Mouse (Mus musculus) CH12F3 (cell line): ENCODE results near the gene Teddm1b.

ENCODE experiments used
- in situ Hi-C: fragments of 300-500 bp; cut with MboI; formaldehyde crosslinking; loops from 2 replicates; pipeline ENCODE4 v1.14.3; 2020; ENCODE audit warnings: low sequenced_read_pairs

The Teddm1b gene

GRCm38 (mm10) chr1:153900860-153901730, 26.9 kb downstream of the Teddm1b start:
- in situ Hi-C loops, result no loop called here

GRCm38 (mm10) chr1:153903006-153903405, 28.9 kb downstream of the Teddm1b start:
- in situ Hi-C loops, result no loop called here

GRCm38 (mm10) chr1:153904236-153904635, 30.1 kb downstream of the Teddm1b start:
- in situ Hi-C loops, result no loop called here

- in situ Hi-C loops, result no loop called here
Measured at GRCm38 (mm10) chr1:153905884-153906283, 31.7 kb downstream of the Teddm1b start.

- in situ Hi-C loops, result no loop called here
Measured at GRCm38 (mm10) chr1:153908208-153908607, 34.1 kb downstream of the Teddm1b start.

- in situ Hi-C loops, result no loop called here
Measured at GRCm38 (mm10) chr1:153908741-153909140, 34.6 kb downstream of the Teddm1b start.

GRCm38 (mm10) chr1:153909213-153909962, 35.2 kb downstream of the Teddm1b start:
- in situ Hi-C loops, result no loop called here

- in situ Hi-C loops, result no loop called here
Measured at GRCm38 (mm10) chr1:153909963-153910291, 35.8 kb downstream of the Teddm1b start.

GRCm38 (mm10) chr1:153910423-153910822, 36.3 kb downstream of the Teddm1b start:
- in situ Hi-C loops, result no loop called here

- in situ Hi-C loops, result no loop called here
Measured at GRCm38 (mm10) chr1:153911276-153911795, 37.2 kb downstream of the Teddm1b start.

GRCm38 (mm10) chr1:153913869-153914268, 39.7 kb downstream of the Teddm1b start:
- in situ Hi-C loops, result no loop called here

GRCm38 (mm10) chr1:153918521-153919206, 44.5 kb downstream of the Teddm1b start:
- in situ Hi-C loops, result no loop called here

GRCm38 (mm10) chr1:153921642-153922041, 47.5 kb downstream of the Teddm1b start:
- in situ Hi-C loops, result no loop called here

GRCm38 (mm10) chr1:153922571-153923021, 48.5 kb downstream of the Teddm1b start:
- in situ Hi-C loops, result no loop called here

GRCm38 (mm10) chr1:153924395-153925385, 50.5 kb downstream of the Teddm1b start:
- in situ Hi-C loops, result no loop called here
